Mouse (Mus musculus): ENCODE data around the gene Sorbs1.

- TF ChIP-seq SRF (IDR thresholded peaks at IDR 0.05; ENCODE audit: control insufficient read depth, insufficient read length, low read depth) (no peak), POLR2A (IDR thresholded peaks at IDR 0.05; ENCODE audit: insufficient read length, low read depth) (no peak), MAX (IDR thresholded peaks at IDR 0.05; ENCODE audit: low read depth) (no peak), E2F4 (IDR thresholded peaks at IDR 0.05; ENCODE audit: insufficient read depth) (no peak), USF1 (IDR thresholded peaks at IDR 0.05; ENCODE audit: low read depth) (no peak), TCF12 (IDR thresholded peaks at IDR 0.05; ENCODE audit: insufficient read depth, poor library complexity, severe bottlenecking) (no peak), REST (IDR thresholded peaks at IDR 0.05; ENCODE audit: insufficient read depth, insufficient read length) (no peak)
Observed at GRCm38 (mm10) chr19:40395321-40395695, 118.3 kb downstream of the Sorbs1 start.

Data from myocyte (in vitro differentiated cells).